Mouse (Mus musculus) cerebellum, adult 2 months (tissue): ENCODE measurements around the gene Hopx.

Experiments
- CTCF ChIP-seq: fragments of 200-500 bp; IDR thresholded peaks from 2 replicates; pipeline ENCODE4 v1.5.1; 2011; ENCODE audit warnings: low read depth, mild to moderate bottlenecking, control low read depth, low read length, moderate library complexity, borderline replicate concordance; ENCODE audit not compliant: insufficient read depth
- POLR2A ChIP-seq: fragments of 200-500 bp; IDR thresholded peaks from 2 replicates; pipeline ENCODE4 v1.6.1; 2011; ENCODE audit warnings: low read length, control low read depth, borderline replicate concordance; ENCODE audit not compliant: insufficient read depth

- TF ChIP-seq POLR2A (no peak), CTCF (no peak)
These were observed 40.0 kb downstream of the Hopx start for GRCm38 (mm10) chr5:77074914-77075313.
